Mouse (Mus musculus) limb, embryonic 14.5 days (tissue): Measurements from ENCODE around the gene Ppp2r2c. TPM values are rescaled to one million over a fixed set of nuclear protein-coding genes. Genes with fewer than 3 reads are reported as not detected.

Experiments
- ATAC-seq: fragments of 200-750 bp; cut with Nextera tagmentation; 2 replicates; pipeline ENCODE4 v1.8.0; 2017; ENCODE audit warnings: low read depth, moderate number of reproducible peaks, moderate TSS enrichment; ENCODE audit not compliant: low FRiP score
- DNase-seq: peaks from one replicate; pipeline ENCODE4 v3.0.0-alpha.2; 2015; ENCODE audit warnings: low spot score
- H3K27ac ChIP-seq: fragments of 300-500 bp; sonication (generic); replicated peaks from 2 replicates; pipeline ENCODE4 v1.5.1; 2014; ENCODE audit warnings: low read depth, mild to moderate bottlenecking, low read length, moderate library complexity, mixed read lengths
- H3K27me3 ChIP-seq: fragments of 300-500 bp; sonication (generic); 2 replicates; pipeline ENCODE4 v1.6.1; 2014; ENCODE audit warnings: low read length, mixed read lengths; ENCODE audit not compliant: control insufficient read depth, insufficient read depth
- H3K36me3 ChIP-seq: fragments of 300-500 bp; sonication (generic); 2 replicates; pipeline ENCODE4 v1.6.1; 2014; ENCODE audit warnings: mild to moderate bottlenecking, low read length, moderate library complexity, mixed read lengths; ENCODE audit not compliant: control insufficient read depth, insufficient read depth
- H3K4me1 ChIP-seq: fragments of 300-500 bp; sonication (generic); 2 replicates; pipeline ENCODE4 v1.6.1; 2014; ENCODE audit warnings: antibody characterized with exemption, low read length, mixed read lengths; ENCODE audit not compliant: control insufficient read depth, insufficient read depth
- H3K4me2 ChIP-seq: fragments of 300-500 bp; sonication (generic); replicated peaks from 2 replicates; pipeline ENCODE4 v1.6.1; 2014; ENCODE audit warnings: low read depth, mild to moderate bottlenecking, low read length, moderate library complexity; ENCODE audit not compliant: severe bottlenecking
- H3K4me3 ChIP-seq: fragments of 300-500 bp; sonication (generic); replicated peaks from 2 replicates; pipeline ENCODE4 v1.5.1; 2014; ENCODE audit warnings: low read length
- H3K9ac ChIP-seq: fragments of 300-500 bp; sonication (generic); 2 replicates; pipeline ENCODE4 v1.6.1; 2014; ENCODE audit warnings: mild to moderate bottlenecking, low read depth, low read length, moderate library complexity; ENCODE audit not compliant: severe bottlenecking
- H3K9me3 ChIP-seq: fragments of 300-500 bp; sonication (generic); 2 replicates; pipeline ENCODE4 v1.6.1; 2016; ENCODE audit warnings: low read length; ENCODE audit not compliant: control insufficient read depth
- POLR2A ChIP-seq: fragments of 200-500 bp; IDR thresholded peaks from 2 replicates; pipeline ENCODE4 v1.8.0; 2012; ENCODE audit warnings: inconsistent platforms, mild to moderate bottlenecking, moderate library complexity, borderline replicate concordance; ENCODE audit not compliant: insufficient read depth, insufficient read length; ENCODE audit errors: extremely low read depth
- WGBS: fragments of 180-500 bp; shearing (Covaris S2); extraction: QIAGEN DNeasy Blood & Tissue Kit; methylation state at CpG from one replicate; pipeline ENCODE4 v1.1.7; 2014; 5-methylcytosine and 5-hydroxymethylcytosine counted together
- polyA plus RNA-seq, 2 experiments: library from polyadenylated mRNA; depleted of rRNA in 1 of 2; stranded (reverse) in 1 of 2; unstranded in 1 of 2; fragments of >200 nt; fragmentation: Nextera tagmentation in 1 of 2; extraction: Ambion mirVana in 1 of 2; gene quantifications; 2 replicates each; pipeline versions ENCODE4 v1.2.1 to v1.2.3; 2012 to 2014

Ppp2r2c gene
- polyA plus RNA-seq, 2 experiments: 0.11 to 0.63 TPM

- Histone ChIP-seq H3K9ac (no peak overlapping the region), H3K4me3 (no peak overlapping the region), H3K27ac (no peak overlapping the region), H3K27me3 (no peaks in the 10 kb centered on the region), H3K36me3 (no peaks in the 10 kb centered on the region), H3K4me1 (no peaks in the 10 kb centered on the region), H3K4me2 (no peak overlapping the region), H3K9me3 (no peaks in the 10 kb centered on the region)
- 44% methylated on average over 4 of the region's 4 CpGs for WGBS
- DNase-seq (no peak), ATAC-seq (no peak)
- TF ChIP-seq POLR2A: no peak
These were observed 23.6 kb downstream of the Ppp2r2c start for GRCm38 (mm10) chr5:36891793-36892470.

- no peaks in the 10 kb centered on the region for H3K36me3 ChIP-seq
- H3K9me3 ChIP-seq: no peaks in the 10 kb centered on the region
- H3K4me3 ChIP-seq: no peak overlapping the region
- no peak overlapping the region for H3K4me2 ChIP-seq
- 72% methylated on average over 9 of the region's 9 CpGs for WGBS
- H3K27me3 ChIP-seq: no peaks in the 10 kb centered on the region
- TF ChIP-seq POLR2A: no peak
- H3K27ac ChIP-seq: no peak overlapping the region
- no peak for ATAC-seq
- H3K9ac ChIP-seq: no peak overlapping the region
- no peaks in the 10 kb centered on the region for H3K4me1 ChIP-seq
- DNase-seq: no peak
These were observed 24.9 kb downstream of the Ppp2r2c start for GRCm38 (mm10) chr5:36893263-36893662.

- WGBS: 73% methylated on average over 9 of the region's 10 CpGs
- no peaks in the 10 kb centered on the region for H3K4me1 ChIP-seq
- no peak overlapping the region for H3K4me3 ChIP-seq
- no peak overlapping the region for H3K4me2 ChIP-seq
- H3K36me3 ChIP-seq: no peaks in the 10 kb centered on the region
- DNase-seq (no peak), ATAC-seq (no peak)
- H3K27ac ChIP-seq: no peak overlapping the region
- H3K27me3 ChIP-seq: no peaks in the 10 kb centered on the region
- H3K9ac ChIP-seq: no peak overlapping the region
- TF ChIP-seq POLR2A: no peak
- H3K9me3 ChIP-seq: no peaks in the 10 kb centered on the region
These were observed 25.8 kb downstream of the Ppp2r2c start for GRCm38 (mm10) chr5:36894070-36894469.

GRCm38 (mm10) chr5:36894604-36895368 lies 26.5 kb downstream of the Ppp2r2c start:
- no peak for TF ChIP-seq POLR2A
- DNase-seq (no peak), ATAC-seq (no peak)
- H3K27me3 ChIP-seq: no peaks in the 10 kb centered on the region
- no peak overlapping the region for H3K27ac ChIP-seq
- H3K9me3 ChIP-seq: no peaks in the 10 kb centered on the region
- 73% methylated on average over 6 of the region's 6 CpGs for WGBS
- H3K4me2 ChIP-seq: no peak overlapping the region
- no peak overlapping the region for H3K4me3 ChIP-seq
- H3K36me3 ChIP-seq: no peaks in the 10 kb centered on the region
- H3K9ac ChIP-seq: no peak overlapping the region
- H3K4me1 ChIP-seq: no peaks in the 10 kb centered on the region

GRCm38 (mm10) chr5:36895621-36896573 lies 27.6 kb downstream of the Ppp2r2c start:
- no peak overlapping the region for H3K9ac ChIP-seq
- no peak for TF ChIP-seq POLR2A
- DNase-seq (no peak), ATAC-seq (no peak)
- 87% methylated on average over 10 of the region's 10 CpGs for WGBS
- H3K27ac ChIP-seq: no peak overlapping the region
- no peak overlapping the region for H3K4me3 ChIP-seq
- no peaks in the 10 kb centered on the region for H3K27me3 ChIP-seq
- H3K36me3 ChIP-seq: no peaks in the 10 kb centered on the region
- H3K9me3 ChIP-seq: no peaks in the 10 kb centered on the region
- H3K4me2 ChIP-seq: no peak overlapping the region
- H3K4me1 ChIP-seq: no peaks in the 10 kb centered on the region
